Mouse (Mus musculus) G1E (cell line): Measurements from ENCODE around the gene Klc3.

Experiments
- CTCF ChIP-seq: IDR thresholded peaks from 2 replicates; pipeline ENCODE4 v1.5.1; 2012; ENCODE audit warnings: low read depth, low read length, inconsistent platforms, mixed read lengths
- GATA1 ChIP-seq: IDR thresholded peaks from 2 replicates; pipeline ENCODE4 v1.6.1; 2012; ENCODE audit warnings: borderline replicate concordance, low read length, inconsistent platforms, mixed read lengths
- GATA2 ChIP-seq: IDR thresholded peaks from 2 replicates; pipeline ENCODE4 v1.6.1; 2012; ENCODE audit warnings: low read depth, low read length, inconsistent platforms, borderline replicate concordance
- TAL1 ChIP-seq: conservative IDR thresholded peaks from 2 replicates; pipeline ENCODE4 v1.6.1; 2012; ENCODE audit warnings: low read depth, low read length, inconsistent platforms, mixed read lengths

- TF ChIP-seq CTCF (no peak), GATA1 (no peak), GATA2 (no peak), TAL1 (no peak)
Measured at GRCm38 (mm10) chr7:19378049-19378448, 25.9 kb downstream of the Klc3 start.
